Mouse (Mus musculus): ENCODE measurements around the gene Slc4a1. TPM values are rescaled to one million over a fixed set of nuclear protein-coding genes. Genes with fewer than 3 reads are reported as not detected.
A peak's percentile ranks its signal among the peaks of the same experiment; 100 is the strongest.

Gene Slc4a1
- polyA plus RNA-seq, 1 experiment from 2014 or later: 1,144 TPM

- peak; percentile 50 for ATAC-seq (ENCODE audit: low read depth)
- H3K9ac ChIP-seq (ENCODE audit: low read depth, low read length): peak overlapping the region; percentile 25; the same call in 1 of the 2 replicates
Observed at GRCm38 (mm10) chr11:102383365-102384136, 17.5 kb upstream of the Slc4a1 start.

GRCm38 (mm10) chr11:102382794-102383193 is 16.8 kb upstream of the Slc4a1 start:
- H3K4me1 ChIP-seq (ENCODE audit: control insufficient read depth, low read depth, low read length): peaks cover 37% of the 10 kb centered on the region
- no peak overlapping the region for H3K9ac ChIP-seq (ENCODE audit: low read depth, low read length)
- no peak overlapping the region; the same call in 1 of the 2 replicates for H3K27ac ChIP-seq (ENCODE audit: low read length)

More at GRCm38 (mm10) chr11:102383365-102384136, 17.5 kb upstream of the Slc4a1 start:
- Histone ChIP-seq H3K27ac (ENCODE audit: low read length) (peak overlapping the region; percentile 6; the same call in 1 of the 2 replicates), H3K9me3 (replicated peaks; ENCODE audit: control insufficient read depth, low read length) (no peaks in the 10 kb centered on the region; the same call in 1 of the 2 replicates), H3K4me1 (ENCODE audit: control insufficient read depth, low read depth, low read length) (peaks cover 34% of the 10 kb centered on the region), H3K27me3 (ENCODE audit: control insufficient read depth, insufficient read depth, low read depth, low read length) (peaks cover 18% of the 10 kb centered on the region), H3K4me3 (ENCODE audit: low read depth, low read length) (no peak overlapping the region), H3K4me2 (ENCODE audit: low read depth, low read length) (no peak overlapping the region; the same call in 1 of the 2 replicates), H3K36me3 (ENCODE audit: control insufficient read depth, insufficient read depth) (no peaks in the 10 kb centered on the region)
- 43% methylated on average over 1 of the region's 1 CpGs for WGBS (ENCODE audit: insufficient replicate concordance)

GRCm38 (mm10) chr11:102381341-102382100 is 15.5 kb upstream of the Slc4a1 start:
- WGBS (ENCODE audit: insufficient replicate concordance): 39% methylated on average over 4 of the region's 4 CpGs
- Histone ChIP-seq H3K27me3 (ENCODE audit: control insufficient read depth, insufficient read depth, low read depth, low read length) (peaks cover 15% of the 10 kb centered on the region), H3K4me3 (ENCODE audit: low read depth, low read length) (no peak overlapping the region), H3K4me2 (ENCODE audit: low read depth, low read length) (0 out of 2 replicates have a peak overlapping the region, but pooled peaks have one; percentile 6), H3K27ac (ENCODE audit: low read length) (peak overlapping the region; percentile 64), H3K9me3 (replicated peaks; ENCODE audit: control insufficient read depth, low read length) (no peaks in the 10 kb centered on the region; the same call in 1 of the 2 replicates), H3K36me3 (ENCODE audit: control insufficient read depth, insufficient read depth) (no peaks in the 10 kb centered on the region), H3K4me1 (ENCODE audit: control insufficient read depth, low read depth, low read length) (peaks cover 48% of the 10 kb centered on the region), H3K9ac (ENCODE audit: low read depth, low read length) (peak overlapping the region; percentile 8; the same call in 1 of the 2 replicates)
- peak; percentile 57 for ATAC-seq (ENCODE audit: low read depth)

More at GRCm38 (mm10) chr11:102382794-102383193, 16.8 kb upstream of the Slc4a1 start:
- 55% methylated on average over 3 of the region's 3 CpGs for WGBS (ENCODE audit: insufficient replicate concordance)
- Histone ChIP-seq H3K9me3 (replicated peaks; ENCODE audit: control insufficient read depth, low read length) (no peaks in the 10 kb centered on the region; the same call in 1 of the 2 replicates), H3K4me2 (ENCODE audit: low read depth, low read length) (no peak overlapping the region; the same call in 1 of the 2 replicates), H3K27me3 (ENCODE audit: control insufficient read depth, insufficient read depth, low read depth, low read length) (peaks cover 18% of the 10 kb centered on the region), H3K4me3 (ENCODE audit: low read depth, low read length) (no peak overlapping the region), H3K36me3 (ENCODE audit: control insufficient read depth, insufficient read depth) (no peaks in the 10 kb centered on the region)
- ATAC-seq (ENCODE audit: low read depth): no peak

GRCm38 (mm10) chr11:102380091-102380490 is 14.1 kb upstream of the Slc4a1 start:
- WGBS (ENCODE audit: insufficient replicate concordance): 65% methylated on average over 5 of the region's 5 CpGs

GRCm38 (mm10) chr11:102377186-102377585 is 11.2 kb upstream of the Slc4a1 start:
- Histone ChIP-seq H3K27ac (ENCODE audit: low read length) (peak overlapping the region; percentile 97), H3K27me3 (ENCODE audit: control insufficient read depth, insufficient read depth, low read depth, low read length) (no peaks in the 10 kb centered on the region), H3K4me1 (ENCODE audit: control insufficient read depth, low read depth, low read length) (peaks cover 67% of the 10 kb centered on the region), H3K4me2 (ENCODE audit: low read depth, low read length) (peak overlapping the region; percentile 87), H3K36me3 (ENCODE audit: control insufficient read depth, insufficient read depth) (no peaks in the 10 kb centered on the region), H3K9ac (ENCODE audit: low read depth, low read length) (peak overlapping the region; percentile 76), H3K9me3 (replicated peaks; ENCODE audit: control insufficient read depth, low read length) (no peaks in the 10 kb centered on the region; the same call in 1 of the 2 replicates), H3K4me3 (ENCODE audit: low read depth, low read length) (peak overlapping the region; percentile 7; the same call in 1 of the 2 replicates)
- ATAC-seq (ENCODE audit: low read depth): no peak
- 60% methylated on average over 12 of the region's 12 CpGs for WGBS (ENCODE audit: insufficient replicate concordance)

More at GRCm38 (mm10) chr11:102380091-102380490, 14.1 kb upstream of the Slc4a1 start:
- Histone ChIP-seq H3K27me3 (ENCODE audit: control insufficient read depth, insufficient read depth, low read depth, low read length) (peaks cover 2% of the 10 kb centered on the region; the same call in 1 of the 2 replicates), H3K36me3 (ENCODE audit: control insufficient read depth, insufficient read depth) (no peaks in the 10 kb centered on the region), H3K9ac (ENCODE audit: low read depth, low read length) (no peak overlapping the region), H3K4me2 (ENCODE audit: low read depth, low read length) (no peak overlapping the region), H3K4me3 (ENCODE audit: low read depth, low read length) (no peak overlapping the region), H3K4me1 (ENCODE audit: control insufficient read depth, low read depth, low read length) (peaks cover 54% of the 10 kb centered on the region), H3K27ac (ENCODE audit: low read length) (no peak overlapping the region), H3K9me3 (replicated peaks; ENCODE audit: control insufficient read depth, low read length) (no peaks in the 10 kb centered on the region; the same call in 1 of the 2 replicates)
- ATAC-seq (ENCODE audit: low read depth): no peak

GRCm38 (mm10) chr11:102376196-102376835 is 10.3 kb upstream of the Slc4a1 start:
- peak overlapping the region; percentile 87 for H3K4me2 ChIP-seq (ENCODE audit: low read depth, low read length)
- no peaks in the 10 kb centered on the region for H3K36me3 ChIP-seq (ENCODE audit: control insufficient read depth, insufficient read depth)
- ATAC-seq (ENCODE audit: low read depth): peak; percentile 14
- H3K27me3 ChIP-seq (ENCODE audit: control insufficient read depth, insufficient read depth, low read depth, low read length): no peaks in the 10 kb centered on the region
- no peaks in the 10 kb centered on the region; the same call in 1 of the 2 replicates for H3K9me3 ChIP-seq (replicated peaks; ENCODE audit: control insufficient read depth, low read length)
- H3K4me3 ChIP-seq (ENCODE audit: low read depth, low read length): peak overlapping the region; percentile 60
- 18% methylated on average over 8 of the region's 8 CpGs for WGBS (ENCODE audit: insufficient replicate concordance)
- peak overlapping the region; percentile 97 for H3K27ac ChIP-seq (ENCODE audit: low read length)
- H3K4me1 ChIP-seq (ENCODE audit: control insufficient read depth, low read depth, low read length): peaks cover 62% of the 10 kb centered on the region
- H3K9ac ChIP-seq (ENCODE audit: low read depth, low read length): peak overlapping the region; percentile 76

- peak; percentile 89 for ATAC-seq (ENCODE audit: low read depth)
- 3% methylated on average over 23 of the region's 23 CpGs for WGBS (ENCODE audit: insufficient replicate concordance)
Observed at GRCm38 (mm10) chr11:102375196-102376173, 9.5 kb upstream of the Slc4a1 start.

More at GRCm38 (mm10) chr11:102375196-102376173, 9.5 kb upstream of the Slc4a1 start:
- H3K4me2 ChIP-seq (ENCODE audit: low read depth, low read length): peak overlapping the region; percentile 87
- peak overlapping the region; percentile 76 for H3K9ac ChIP-seq (ENCODE audit: low read depth, low read length)
- peak overlapping the region; percentile 60 for H3K4me3 ChIP-seq (ENCODE audit: low read depth, low read length)
- H3K4me1 ChIP-seq (ENCODE audit: control insufficient read depth, low read depth, low read length): peaks cover 59% of the 10 kb centered on the region
- H3K27ac ChIP-seq (ENCODE audit: low read length): peak overlapping the region; percentile 97
- H3K27me3 ChIP-seq (ENCODE audit: control insufficient read depth, insufficient read depth, low read depth, low read length): no peaks in the 10 kb centered on the region
- H3K9me3 ChIP-seq (replicated peaks; ENCODE audit: control insufficient read depth, low read length): no peaks in the 10 kb centered on the region; the same call in 1 of the 2 replicates
- no peaks in the 10 kb centered on the region for H3K36me3 ChIP-seq (ENCODE audit: control insufficient read depth, insufficient read depth)
